Mouse (Mus musculus) embryo, embryonic 9.5 days (tissue): Measurements from ENCODE around the gene Ppargc1a.

Experiments
- DNase-seq: peaks from one replicate; pipeline ENCODE4 v3.0.0-alpha.2; 2017; ENCODE audit errors: extremely low spot score

Gene Ppargc1a

DNA sequence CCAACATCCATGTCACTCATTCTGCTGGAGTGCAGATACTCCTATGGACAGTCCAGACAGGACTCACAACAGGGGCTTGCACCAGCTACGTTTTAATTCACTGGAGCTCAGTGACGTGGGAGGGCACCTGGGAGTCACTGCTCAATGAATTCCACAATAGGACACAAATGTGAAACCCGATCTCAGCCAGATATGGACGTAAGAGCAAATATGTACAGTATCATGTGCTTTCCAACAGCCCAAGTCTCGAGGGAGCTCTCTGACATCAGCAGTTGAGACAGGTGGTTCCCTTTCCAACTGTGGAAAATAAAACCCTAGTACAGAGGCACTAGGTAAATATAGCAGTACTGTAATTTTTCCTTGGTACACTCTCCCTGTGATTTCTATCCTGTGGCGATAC lies at the start of gene Ppargc1a:
Gene Ppargc1a, minus strand, starts transcription at position 68 of the 400 bp plus-strand sequence.
- DNase-seq, result no peak

DNA sequence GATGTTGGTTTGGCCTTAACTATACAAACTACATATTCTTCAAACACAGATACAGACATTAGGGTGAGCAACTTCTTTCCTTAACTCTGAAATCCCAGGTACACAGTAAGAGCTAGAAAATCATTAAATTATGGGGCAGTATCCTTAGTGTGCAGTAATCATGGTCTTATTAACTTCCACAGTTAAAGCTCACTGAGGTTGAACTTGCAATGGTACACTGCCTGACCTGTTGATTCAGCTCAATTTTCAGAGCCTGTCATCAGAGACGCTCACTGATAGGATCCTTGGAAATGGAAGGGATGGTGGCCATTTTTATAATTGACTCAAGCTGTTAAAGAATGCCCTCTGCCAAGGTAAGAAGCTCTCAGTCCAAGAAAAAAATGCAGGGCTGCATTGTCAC lies 49.4 kb upstream of the Ppargc1a start:
- no peak for DNase-seq

DNA sequence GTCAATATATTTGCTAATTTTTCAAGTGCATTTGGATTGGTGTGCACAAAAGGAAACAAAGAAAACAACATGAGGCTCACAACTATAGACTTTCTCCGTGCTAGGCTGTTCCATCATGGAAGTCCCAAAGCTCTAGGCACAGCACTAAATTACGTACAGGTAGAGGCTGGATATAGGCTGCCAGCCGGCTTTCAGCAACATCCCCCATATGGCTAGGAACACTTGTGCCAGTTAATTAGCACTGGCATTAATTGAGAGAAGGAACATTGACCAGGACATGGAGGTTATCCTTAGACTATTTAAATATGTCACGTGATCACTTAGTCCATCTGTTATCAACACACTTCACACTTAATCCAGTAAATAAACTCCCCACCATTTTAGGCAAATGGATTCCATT lies 44.5 kb upstream of the Ppargc1a start:
- no peak for DNase-seq

DNA sequence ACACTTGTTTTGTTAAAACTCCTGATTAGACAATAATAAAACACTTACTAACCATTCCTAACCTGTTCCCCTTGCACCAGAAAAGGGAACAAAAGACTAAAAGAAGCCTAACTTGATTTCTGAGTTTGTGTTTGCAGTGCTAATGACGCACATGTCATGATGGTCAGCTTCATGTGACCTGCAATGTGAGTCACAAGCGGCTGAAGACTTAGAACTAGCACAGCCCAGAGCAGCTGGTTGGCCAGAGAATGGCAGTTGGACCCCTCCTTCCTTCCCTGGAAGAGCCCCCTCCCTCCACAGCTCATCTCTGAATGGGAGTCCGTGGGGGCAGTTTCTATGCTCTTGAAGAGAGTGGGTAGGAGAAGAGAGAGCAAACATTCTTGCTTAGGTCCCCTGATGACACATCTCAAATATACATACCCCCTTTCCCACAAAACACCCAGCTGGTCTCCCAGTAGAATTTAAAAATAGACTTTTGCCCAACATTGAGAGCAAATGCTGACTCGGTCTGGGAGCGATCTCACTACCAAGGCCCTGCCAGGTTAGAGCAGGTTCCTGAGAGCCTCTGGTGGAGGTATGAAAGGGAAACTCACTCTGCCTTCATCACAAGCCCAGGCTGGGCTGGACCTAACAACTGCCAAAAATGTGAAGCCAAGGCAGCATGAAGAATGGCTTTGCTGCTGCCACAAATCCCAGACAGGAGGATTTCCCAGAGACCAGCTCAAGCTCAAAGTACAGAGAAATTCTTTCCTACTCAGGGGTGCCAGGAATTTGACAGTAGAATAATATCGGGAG lies 40.4 kb upstream of the Ppargc1a start:
- DNase-seq, result no peak

DNA sequence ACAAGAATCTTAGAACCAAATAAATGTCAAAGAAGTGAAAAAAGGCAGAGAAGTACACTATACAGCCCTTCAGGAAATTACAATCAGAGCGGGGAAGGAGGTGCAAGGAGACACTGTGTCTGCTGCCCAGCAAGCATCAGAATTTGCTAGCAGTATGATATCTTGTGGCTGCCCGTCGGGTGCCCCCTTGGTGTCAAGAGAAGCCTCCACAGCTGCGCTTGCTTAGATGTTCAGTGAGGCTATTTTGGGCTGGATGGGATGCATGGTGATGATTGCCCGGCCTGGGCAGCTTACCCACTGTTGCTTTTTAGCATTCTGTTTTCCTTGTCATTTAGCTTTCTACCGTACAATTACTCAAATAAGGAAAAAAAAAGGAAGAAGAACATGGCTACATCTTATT lies 32.0 kb upstream of the Ppargc1a start:
- no peak for DNase-seq

DNA sequence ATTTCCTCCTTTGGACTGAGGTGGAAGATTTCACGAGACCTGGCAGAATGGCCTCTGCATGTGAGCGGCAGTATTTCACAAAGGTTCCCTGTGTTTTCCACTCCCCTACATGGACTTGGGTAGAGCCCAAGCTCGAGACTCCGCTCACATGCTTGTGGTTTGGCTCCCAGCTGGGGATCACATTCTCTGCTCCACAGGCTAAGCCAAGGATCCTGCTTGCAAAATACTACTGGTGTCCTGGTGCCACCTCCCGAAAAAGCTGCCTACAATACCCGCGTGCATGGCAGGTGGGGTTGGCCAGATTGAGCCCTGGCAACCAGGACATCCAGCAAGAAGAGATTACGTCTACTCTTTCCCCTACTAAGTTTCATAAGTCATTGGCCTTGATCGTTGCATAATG lies 28.1 kb upstream of the Ppargc1a start:
- no peak for DNase-seq

DNA sequence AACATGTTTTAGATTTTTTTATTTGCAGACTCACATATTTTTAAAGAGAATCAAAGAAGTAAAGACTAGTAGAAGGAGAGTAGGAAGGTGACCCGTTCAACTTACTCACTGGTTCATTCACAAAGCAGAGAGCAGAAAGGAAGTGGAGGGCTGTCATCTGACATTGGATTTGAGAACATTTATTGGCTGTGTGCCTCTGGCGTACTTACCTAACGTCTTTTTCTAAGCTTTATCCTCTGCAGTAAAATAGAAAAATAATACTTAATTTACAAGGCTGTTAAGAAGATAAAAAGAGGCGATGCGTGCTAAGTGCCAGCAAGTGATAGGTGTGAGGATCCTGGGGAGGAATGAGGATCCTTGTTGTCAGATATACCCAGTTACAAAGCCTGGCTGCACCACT lies 24.7 kb upstream of the Ppargc1a start:
- DNase-seq, result no peak

DNA sequence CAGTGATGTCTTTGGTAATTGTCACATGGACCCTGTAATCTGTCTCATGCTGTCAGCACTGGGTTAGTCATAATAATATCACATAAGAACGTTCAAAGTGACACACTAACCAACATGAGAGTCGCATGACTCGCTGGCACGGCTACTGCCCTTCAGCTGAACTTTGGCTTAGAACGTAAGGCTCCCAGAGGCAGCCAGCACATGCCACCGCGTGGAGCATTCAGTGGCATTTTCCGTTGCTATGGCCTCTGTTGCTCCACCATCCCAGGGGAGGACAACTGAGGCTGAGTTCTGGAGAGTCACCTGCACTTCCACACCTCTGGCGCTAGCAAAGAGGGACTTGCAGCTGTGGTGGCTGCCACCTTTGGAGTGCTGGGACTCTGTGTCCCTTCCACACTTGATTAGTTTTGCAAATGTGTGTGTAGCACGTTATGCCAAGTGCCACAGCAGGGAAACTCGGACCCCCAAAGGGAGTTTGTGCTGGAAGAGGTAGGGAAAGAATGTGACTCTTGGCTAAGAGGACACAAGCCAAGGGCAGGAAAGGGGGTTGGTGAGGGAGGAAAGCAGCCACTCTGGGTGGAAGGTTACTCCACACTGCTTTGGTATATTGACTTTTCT lies 24.1 kb upstream of the Ppargc1a start:
- DNase-seq, result peak; percentile 10

DNA sequence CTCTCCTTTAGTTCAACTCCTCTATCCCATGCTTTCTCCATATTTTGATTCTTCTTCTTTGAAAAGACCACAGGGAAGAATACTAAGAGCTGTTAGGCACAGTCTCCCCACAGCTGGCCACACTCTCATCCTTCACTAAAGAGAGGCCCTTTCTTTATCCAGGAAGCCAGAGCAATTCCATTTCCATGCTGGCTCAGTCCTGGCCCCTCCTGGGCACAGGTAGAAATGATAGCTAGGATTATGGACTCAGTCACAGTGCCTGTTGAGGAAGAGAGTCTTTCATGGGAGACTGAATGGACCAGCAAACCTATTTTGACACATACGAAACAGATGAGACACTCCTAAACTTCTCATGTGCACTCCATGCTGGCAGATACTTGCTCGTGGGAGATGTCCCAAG lies 18.7 kb upstream of the Ppargc1a start:
- DNase-seq, result no peak

DNA sequence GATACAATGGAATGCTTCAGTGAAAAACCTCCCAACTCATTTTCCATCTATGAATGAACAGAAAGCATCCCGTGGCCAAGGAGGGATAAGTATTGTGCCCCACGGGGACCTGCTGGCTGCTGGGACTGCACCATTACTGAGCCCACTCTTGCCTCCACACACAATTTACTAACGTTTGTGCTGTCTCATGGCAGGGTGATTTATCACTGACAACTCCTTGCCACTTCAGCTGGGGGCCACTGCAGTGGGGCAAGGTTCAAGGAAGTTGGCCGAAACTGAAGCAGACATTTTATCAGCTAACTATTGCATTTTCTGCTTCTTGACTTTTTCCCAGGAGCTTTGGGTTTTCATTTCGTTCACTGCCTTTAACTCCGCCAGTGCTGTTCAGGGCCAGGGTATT lies 17.5 kb upstream of the Ppargc1a start:
- peak; percentile 4 for DNase-seq

DNA sequence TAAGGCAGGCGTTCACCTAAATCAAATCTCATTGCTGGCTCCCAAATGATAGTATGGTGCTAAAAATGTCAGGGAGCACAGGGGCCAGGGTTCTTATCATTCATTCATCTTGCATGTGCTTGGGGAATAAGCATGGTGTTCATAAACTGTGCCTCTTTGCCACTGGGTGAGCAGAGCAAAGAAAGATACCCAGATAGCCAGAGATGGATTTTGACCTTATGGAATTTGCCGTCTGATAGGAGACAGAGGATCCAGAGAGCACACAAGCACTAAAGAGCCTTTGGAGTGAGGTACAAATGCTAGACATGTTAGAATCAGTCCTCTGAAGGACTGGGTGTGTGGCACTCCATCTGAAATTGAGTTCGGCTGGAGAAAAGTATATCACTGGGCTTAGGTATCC lies 16.7 kb upstream of the Ppargc1a start:
- DNase-seq, result no peak

DNA sequence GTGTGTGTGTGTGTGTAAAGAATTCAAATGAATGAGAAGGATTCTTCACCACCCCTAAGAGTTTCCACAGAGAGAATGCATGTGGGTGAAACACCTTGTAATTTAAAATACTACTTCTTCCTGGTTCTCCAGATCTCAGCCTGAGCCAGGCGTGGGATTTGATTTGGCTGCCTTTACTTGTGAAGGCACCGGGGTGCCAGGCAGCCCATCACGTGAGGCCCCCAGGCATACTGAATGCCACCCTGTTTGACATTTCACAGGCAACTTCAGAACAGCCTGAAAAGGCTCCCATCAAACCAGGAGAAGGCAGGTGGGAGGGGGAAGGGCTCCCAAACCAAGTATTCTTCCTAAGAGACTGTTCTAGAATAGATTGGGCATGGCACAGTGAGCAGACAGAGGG lies 16.1 kb upstream of the Ppargc1a start:
- DNase-seq, result no peak

DNA sequence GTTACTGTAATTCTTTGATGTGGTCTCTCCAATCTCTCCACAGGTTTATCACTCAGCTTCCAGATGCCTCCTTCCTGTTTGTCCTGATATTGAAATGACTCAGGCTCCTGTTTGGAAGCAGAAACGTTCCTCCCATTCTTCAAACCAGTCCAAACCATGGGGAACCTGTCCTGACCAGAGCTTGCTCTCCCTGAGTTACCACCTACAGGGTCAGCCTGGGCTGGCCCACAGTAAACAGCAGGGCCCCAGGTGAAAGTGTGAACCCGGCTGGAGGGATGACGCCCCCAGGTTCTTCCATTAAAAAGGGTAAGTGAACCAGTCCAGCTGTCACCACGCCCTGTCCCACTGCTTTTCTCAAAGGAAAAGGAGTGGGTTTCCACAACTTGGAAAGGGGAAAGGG lies 15.5 kb upstream of the Ppargc1a start:
- no peak for DNase-seq

DNA sequence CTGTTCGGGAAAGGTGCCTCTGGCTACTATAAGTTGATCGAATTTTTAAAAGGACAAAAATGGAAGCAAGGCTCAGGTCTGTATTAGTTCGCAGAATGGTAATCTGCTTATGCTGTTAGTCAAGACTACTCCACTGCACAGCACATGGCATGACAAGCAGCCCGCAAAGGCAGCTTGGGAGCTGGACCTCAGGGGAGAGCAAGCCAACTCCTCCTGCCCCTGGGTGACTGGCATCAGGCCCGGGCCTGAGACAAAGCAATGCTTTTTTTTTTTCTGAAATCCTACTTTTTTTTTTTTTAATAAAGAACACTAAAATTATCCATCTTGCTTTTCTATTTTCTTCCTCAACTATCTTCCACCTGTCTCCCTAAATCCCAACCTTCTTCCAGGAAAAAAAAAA lies 15.1 kb upstream of the Ppargc1a start:
- no peak for DNase-seq

DNA sequence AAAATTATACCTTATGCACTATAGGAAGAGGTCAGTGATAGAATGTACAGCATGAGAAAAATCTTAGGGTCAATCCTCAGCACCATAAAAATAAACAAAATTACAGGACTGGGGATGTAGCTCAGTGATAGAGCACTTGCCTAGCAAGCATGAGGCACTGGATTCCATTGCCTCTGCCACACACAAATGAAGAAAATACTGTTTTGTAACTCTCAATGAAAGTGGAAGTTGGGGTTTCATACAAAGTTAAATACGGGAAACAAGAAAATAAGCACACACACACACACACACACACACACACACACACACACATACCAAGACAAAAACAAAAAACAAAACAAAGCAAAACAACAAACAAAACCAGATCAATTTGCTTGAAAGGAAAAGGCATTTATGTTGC lies 10.1 kb upstream of the Ppargc1a start:
- no peak for DNase-seq

DNA sequence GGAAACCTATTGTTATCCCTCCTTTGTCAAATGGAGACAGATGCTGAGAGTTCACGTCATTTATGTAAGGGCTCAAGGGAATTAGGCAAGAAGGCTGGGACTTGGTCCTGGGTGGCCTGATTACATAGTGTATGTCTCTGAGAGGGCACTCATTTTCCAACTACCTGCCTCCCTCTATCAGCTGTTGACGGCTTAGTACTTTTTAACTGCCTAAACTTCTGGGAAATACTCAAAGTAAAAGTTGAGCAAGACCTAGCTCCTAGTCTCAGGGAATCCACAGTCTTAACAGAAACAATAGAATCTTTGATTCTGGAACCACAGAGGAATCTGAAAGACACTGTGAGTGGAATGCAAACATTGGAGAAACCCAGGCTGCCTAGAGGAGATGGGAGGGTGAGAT lies 6.2 kb upstream of the Ppargc1a start:
- DNase-seq, result no peak

DNA sequence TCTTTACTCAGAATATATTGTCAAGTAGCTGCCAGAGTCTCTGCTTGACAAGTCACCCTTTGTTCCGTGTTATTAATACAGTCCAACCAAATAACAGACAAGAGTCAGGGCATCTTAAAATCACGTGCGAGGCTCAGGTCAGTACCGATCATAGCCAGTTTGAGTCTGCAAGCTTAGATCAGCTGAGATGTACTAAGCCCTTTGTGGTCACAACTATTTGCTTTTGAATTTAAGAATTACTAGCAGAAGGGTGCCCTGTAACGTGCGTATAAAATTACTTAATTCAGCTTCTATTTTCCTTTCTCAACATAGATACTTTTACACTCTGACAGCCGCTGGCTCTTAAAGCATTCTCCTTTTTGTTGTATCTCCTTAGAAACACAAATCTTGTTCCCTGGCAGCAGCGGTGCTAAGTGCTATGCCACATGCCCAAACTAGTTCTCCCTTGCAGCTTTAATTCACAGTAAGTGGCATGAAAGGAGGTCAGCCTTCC lies 718 bp upstream of the Ppargc1a start:
- DNase-seq, result no peak

DNA sequence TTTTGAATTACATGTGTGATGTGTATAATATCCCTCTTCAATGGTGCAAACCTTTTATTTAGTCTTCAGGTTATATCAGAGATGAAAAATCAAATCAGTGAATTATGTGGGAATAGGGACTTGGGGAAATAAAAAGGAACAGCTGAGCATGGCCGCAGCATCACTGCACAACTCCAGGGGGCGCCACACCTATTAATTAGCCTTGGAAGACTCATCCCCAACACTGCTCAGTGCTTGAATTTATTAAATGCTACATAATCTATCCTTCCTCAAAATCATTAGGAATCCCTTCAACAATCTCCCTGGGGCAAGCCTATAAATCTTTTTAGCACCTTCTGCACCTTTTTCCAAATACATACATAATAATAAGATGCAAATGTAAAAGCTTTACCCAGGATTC lies 1.9 kb downstream of the Ppargc1a start:
- no peak for DNase-seq

DNA sequence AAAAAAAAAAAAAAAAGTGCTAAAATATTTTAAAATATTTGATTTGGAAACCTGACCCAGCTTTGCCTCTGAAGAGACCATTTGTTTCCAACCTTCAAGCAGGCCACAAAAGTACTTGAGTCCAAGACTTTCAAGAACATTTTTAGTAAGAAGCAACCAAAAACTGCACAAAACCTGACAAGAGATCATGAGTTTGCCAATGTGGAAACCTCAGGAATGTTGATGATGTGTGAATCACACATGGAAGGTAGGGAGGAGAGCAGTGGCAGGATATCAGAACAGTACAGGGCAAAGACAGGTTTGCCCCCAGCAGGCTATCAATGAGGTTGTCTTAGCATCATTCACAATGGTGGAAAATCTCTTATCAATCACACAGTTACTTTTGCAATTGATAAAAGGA lies 2.5 kb downstream of the Ppargc1a start:
- DNase-seq, result no peak

DNA sequence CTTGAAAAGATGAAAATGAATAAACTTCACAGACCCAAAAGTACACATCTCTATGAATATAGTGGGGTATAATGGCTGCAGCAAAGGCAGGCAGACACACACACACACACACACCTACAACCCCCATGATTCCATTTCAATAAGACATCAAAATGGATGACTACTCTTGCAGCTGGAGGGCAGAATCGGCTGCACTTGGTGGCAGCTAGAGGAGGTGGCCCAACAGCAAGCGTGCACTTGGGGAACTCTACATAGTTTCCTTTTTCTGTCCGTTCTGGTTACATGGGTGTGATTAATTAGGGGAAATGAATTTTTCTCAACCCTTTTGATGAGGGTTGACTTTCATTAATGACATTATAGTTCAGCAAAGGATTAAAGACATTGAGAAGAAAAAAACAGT lies 4.0 kb downstream of the Ppargc1a start:
- no peak for DNase-seq

DNA sequence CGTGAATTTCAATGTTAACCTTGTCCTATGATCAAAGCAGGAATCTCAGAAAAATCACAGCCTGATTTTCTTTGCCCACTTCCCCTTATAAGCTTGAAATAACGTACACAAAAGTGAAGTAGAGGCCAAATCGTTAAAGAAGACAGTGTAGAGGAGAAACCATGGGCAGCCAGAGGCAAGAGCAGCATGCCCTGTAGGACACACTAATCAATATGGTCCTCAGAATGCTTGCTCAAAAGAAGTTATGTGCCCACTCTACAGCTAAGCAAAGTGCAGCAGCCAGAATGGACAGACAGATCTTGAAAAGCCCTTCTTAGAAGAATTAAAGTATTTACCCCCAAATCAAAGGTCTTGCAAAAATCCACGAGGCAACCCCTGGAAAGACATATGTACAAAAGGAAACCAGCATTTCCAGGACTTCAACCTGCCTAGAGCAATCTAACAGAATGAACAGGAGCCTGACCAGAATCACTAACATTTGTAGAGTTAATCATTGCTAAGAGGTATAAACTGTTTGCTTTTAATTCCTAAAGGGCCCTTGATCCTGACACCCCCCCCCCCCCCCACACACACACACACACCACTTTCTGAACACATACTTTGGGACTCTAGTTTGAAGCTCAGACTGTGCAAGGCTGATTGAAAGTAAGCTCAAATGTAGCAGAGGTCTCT lies 9.8 kb downstream of the Ppargc1a start:
- DNase-seq, result no peak

DNA sequence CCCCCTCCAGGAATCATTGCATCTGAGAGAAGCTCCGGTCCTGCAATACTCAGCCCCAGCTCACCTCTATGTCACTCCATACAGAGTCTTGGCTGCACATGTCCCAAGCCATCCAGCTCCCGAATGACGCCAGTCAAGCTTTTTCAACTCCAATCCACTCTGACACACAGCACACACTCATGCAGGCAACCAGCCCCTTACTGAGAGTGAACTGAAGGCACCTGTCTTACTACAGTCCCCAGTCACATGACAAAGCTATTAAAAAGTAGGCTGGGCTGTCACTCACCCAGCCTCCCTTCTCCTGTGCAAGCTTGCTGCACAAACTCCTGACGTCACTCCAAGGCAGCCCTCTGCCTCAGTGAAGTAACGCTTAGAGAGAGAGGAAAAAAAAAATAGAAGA lies 13.9 kb downstream of the Ppargc1a start:
- peak; percentile 47 for DNase-seq

DNA sequence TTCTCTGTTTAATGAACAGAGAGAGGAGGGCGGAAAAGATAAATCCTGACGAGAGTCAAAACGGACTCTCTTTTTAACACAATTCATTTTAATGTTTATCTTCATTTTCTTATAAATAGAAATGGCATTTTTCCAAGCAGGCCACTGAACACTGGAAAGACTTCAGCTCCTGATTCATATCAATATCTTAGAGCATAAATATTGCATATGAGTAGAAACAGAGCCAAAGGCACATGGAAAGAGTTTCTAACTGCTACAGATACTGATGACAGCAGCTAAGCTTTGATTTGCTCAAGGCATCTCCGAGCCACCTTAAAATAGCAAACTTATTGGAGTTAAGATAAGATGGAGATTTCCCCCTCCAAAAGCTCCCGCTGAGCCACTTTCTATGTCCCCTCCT lies 14.3 kb downstream of the Ppargc1a start:
- DNase-seq, result no peak
